Mouse (Mus musculus): ENCODE measurements at regions not wholly inside any gene's neighbourhood (a gene's known extent, or its start where the extent isn't known, plus 50 kb on each side); places are given as distances from the start of the nearest gene placed in this dataset.

- WGBS = 69% methylated on average over 8 of the region's 8 CpGs
- ATAC-seq (replicated peaks; ENCODE audit: low FRiP score) = no peak
- no peak for DNase-seq (ENCODE audit: low spot score)
Measured at GRCm38 (mm10) chr1:45679964-45680709, 114.8 kb upstream of the Wdr75 start.

GRCm38 (mm10) chr1:45700893-45701292 is 94.1 kb upstream of the Wdr75 start:
- ATAC-seq (replicated peaks; ENCODE audit: low FRiP score) = no peak
- Histone ChIP-seq H3K27ac (ENCODE audit: low read depth, low read length) (no peak overlapping the region), H3K9me3 (ENCODE audit: control insufficient read depth, low read length) (no peaks in the 10 kb centered on the region), H3K36me3 (ENCODE audit: control insufficient read depth, insufficient read depth, low read length) (no peaks in the 10 kb centered on the region), H3K9ac (ENCODE audit: low read depth, low read length) (no peak overlapping the region), H3K4me2 (no peak overlapping the region), H3K4me3 (ENCODE audit: low read depth, low read length) (no peak overlapping the region), H3K27me3 (replicated peaks; ENCODE audit: control insufficient read depth, insufficient read depth, low read length) (no peaks in the 10 kb centered on the region), H3K4me1 (replicated peaks; ENCODE audit: control insufficient read depth, insufficient read depth, low read length) (no peaks in the 10 kb centered on the region)
- no peak for DNase-seq (ENCODE audit: low spot score)
- 53% methylated on average over 1 of the region's 1 CpGs for WGBS

More at GRCm38 (mm10) chr1:45679964-45680709, 114.8 kb upstream of the Wdr75 start:
- no peak overlapping the region for H3K27ac ChIP-seq (ENCODE audit: low read depth, low read length)
- H3K36me3 ChIP-seq (ENCODE audit: control insufficient read depth, insufficient read depth, low read length) = no peaks in the 10 kb centered on the region
- H3K9me3 ChIP-seq (ENCODE audit: control insufficient read depth, low read length) = no peaks in the 10 kb centered on the region
- no peaks in the 10 kb centered on the region for H3K27me3 ChIP-seq (replicated peaks; ENCODE audit: control insufficient read depth, insufficient read depth, low read length)
- H3K4me1 ChIP-seq (replicated peaks; ENCODE audit: control insufficient read depth, insufficient read depth, low read length) = no peaks in the 10 kb centered on the region
- no peak overlapping the region for H3K9ac ChIP-seq (ENCODE audit: low read depth, low read length)
- no peak overlapping the region for H3K4me3 ChIP-seq (ENCODE audit: low read depth, low read length)
- no peak overlapping the region for H3K4me2 ChIP-seq

DNA sequence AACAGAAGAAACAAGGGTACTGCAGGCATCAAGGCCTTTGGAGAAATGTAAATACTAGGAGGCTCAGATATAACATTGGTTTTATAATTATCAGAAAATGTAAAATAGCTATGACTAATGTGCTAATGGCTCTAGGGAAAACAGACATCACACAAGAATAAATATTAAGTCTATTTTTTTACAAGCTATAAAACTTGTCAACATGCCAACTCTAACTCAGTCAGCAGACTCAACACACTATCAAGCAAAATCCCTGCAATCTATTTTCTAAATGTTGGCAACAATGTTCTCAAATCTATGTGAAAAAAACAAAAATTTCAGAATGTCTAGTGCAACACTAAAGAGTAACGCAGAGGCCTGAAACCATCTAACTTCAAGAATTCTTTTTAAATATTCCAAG is 93.5 kb upstream of the Wdr75 start:
- Histone ChIP-seq H3K9me3 (ENCODE audit: control insufficient read depth, low read length) (no peaks in the 10 kb centered on the region), H3K27ac (ENCODE audit: low read depth, low read length) (no peak overlapping the region), H3K4me3 (ENCODE audit: low read depth, low read length) (no peak overlapping the region), H3K27me3 (replicated peaks; ENCODE audit: control insufficient read depth, insufficient read depth, low read length) (no peaks in the 10 kb centered on the region), H3K9ac (ENCODE audit: low read depth, low read length) (no peak overlapping the region), H3K36me3 (ENCODE audit: control insufficient read depth, insufficient read depth, low read length) (no peaks in the 10 kb centered on the region), H3K4me1 (replicated peaks; ENCODE audit: control insufficient read depth, insufficient read depth, low read length) (no peaks in the 10 kb centered on the region), H3K4me2 (no peak overlapping the region)
- 91% methylated on average over 1 of the region's 1 CpGs for WGBS
- DNase-seq (ENCODE audit: low spot score) = no peak
- no peak for ATAC-seq (replicated peaks; ENCODE audit: low FRiP score)

DNA sequence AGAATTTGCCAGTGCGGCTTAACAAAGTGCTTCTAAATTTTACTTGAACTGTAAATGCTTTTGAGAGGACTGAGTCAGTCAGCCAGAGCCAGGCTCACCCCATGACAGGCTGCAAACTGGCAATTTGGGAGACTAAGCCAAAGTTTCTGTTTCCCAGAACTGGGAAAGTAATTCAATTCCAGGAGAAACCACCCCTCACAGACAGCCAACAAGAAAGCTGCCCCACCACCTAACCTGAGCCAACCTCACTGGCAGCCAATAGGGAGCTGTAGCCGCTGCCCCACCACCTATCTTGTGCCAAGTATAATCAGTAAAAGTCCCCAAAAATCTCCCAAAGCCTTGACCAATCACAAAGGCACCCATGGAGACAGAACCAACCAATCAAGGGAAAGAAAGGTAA is 71.6 kb upstream of the Wdr75 start:
- no peaks in the 10 kb centered on the region for H3K9me3 ChIP-seq (ENCODE audit: control insufficient read depth, low read length)
- H3K27me3 ChIP-seq (replicated peaks; ENCODE audit: control insufficient read depth, insufficient read depth, low read length) = no peaks in the 10 kb centered on the region
- ATAC-seq (replicated peaks; ENCODE audit: low FRiP score) = no peak
- no peak overlapping the region for H3K4me2 ChIP-seq
- H3K4me3 ChIP-seq (ENCODE audit: low read depth, low read length) = no peak overlapping the region
- H3K9ac ChIP-seq (ENCODE audit: low read depth, low read length) = no peak overlapping the region
- no peak for DNase-seq (ENCODE audit: low spot score)
- 83% methylated on average over 2 of the region's 2 CpGs for WGBS
- no peak overlapping the region for H3K27ac ChIP-seq (ENCODE audit: low read depth, low read length)
- H3K4me1 ChIP-seq (replicated peaks; ENCODE audit: control insufficient read depth, insufficient read depth, low read length) = no peaks in the 10 kb centered on the region
- no peaks in the 10 kb centered on the region for H3K36me3 ChIP-seq (ENCODE audit: control insufficient read depth, insufficient read depth, low read length)

GRCm38 (mm10) chr1:45732958-45733357 is 62.0 kb upstream of the Wdr75 start:
- Histone ChIP-seq H3K4me1 (replicated peaks; ENCODE audit: control insufficient read depth, insufficient read depth, low read length) (no peaks in the 10 kb centered on the region), H3K4me2 (no peak overlapping the region), H3K36me3 (ENCODE audit: control insufficient read depth, insufficient read depth, low read length) (no peaks in the 10 kb centered on the region), H3K4me3 (ENCODE audit: low read depth, low read length) (no peak overlapping the region), H3K9me3 (ENCODE audit: control insufficient read depth, low read length) (no peaks in the 10 kb centered on the region), H3K27me3 (replicated peaks; ENCODE audit: control insufficient read depth, insufficient read depth, low read length) (no peaks in the 10 kb centered on the region), H3K27ac (ENCODE audit: low read depth, low read length) (no peak overlapping the region), H3K9ac (ENCODE audit: low read depth, low read length) (no peak overlapping the region)
- ATAC-seq (replicated peaks; ENCODE audit: low FRiP score) (peak; percentile 49), DNase-seq (ENCODE audit: low spot score) (no peak)
- 89% methylated on average over 3 of the region's 3 CpGs for WGBS

DNA sequence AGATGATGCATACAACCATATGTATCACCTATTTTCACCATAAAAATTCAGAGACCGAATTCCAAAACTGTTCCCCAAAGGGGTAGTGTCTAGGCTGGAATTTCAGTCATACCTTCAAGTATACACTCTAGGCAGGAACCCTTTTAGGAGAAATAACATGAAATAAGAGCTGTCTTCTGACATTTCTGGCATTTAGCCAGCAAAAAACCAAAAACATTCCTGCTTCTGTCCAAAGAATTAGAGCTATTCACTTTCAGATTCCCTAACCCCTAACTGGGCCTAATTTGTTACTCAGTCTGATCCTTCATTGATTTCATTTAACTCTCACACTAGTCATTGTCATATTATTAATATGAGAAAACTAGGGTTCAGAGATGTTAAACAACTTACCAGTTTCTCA is 49.8 kb upstream of the Wdr75 start:
- no peak for DNase-seq (ENCODE audit: low spot score)
- peaks cover 2% of the 10 kb centered on the region; the same call in 1 of the 2 replicates for H3K9me3 ChIP-seq (ENCODE audit: control insufficient read depth, low read length)
- no peak overlapping the region for H3K9ac ChIP-seq (ENCODE audit: low read depth, low read length)
- H3K27me3 ChIP-seq (replicated peaks; ENCODE audit: control insufficient read depth, insufficient read depth, low read length) = no peaks in the 10 kb centered on the region
- 69% methylated on average over 1 of the region's 1 CpGs for WGBS
- H3K36me3 ChIP-seq (ENCODE audit: control insufficient read depth, insufficient read depth, low read length) = no peaks in the 10 kb centered on the region
- no peak for ATAC-seq (replicated peaks; ENCODE audit: low FRiP score)
- H3K4me3 ChIP-seq (ENCODE audit: low read depth, low read length) = no peak overlapping the region
- H3K4me2 ChIP-seq = no peak overlapping the region
- no peak overlapping the region for H3K27ac ChIP-seq (ENCODE audit: low read depth, low read length)
- no peaks in the 10 kb centered on the region for H3K4me1 ChIP-seq (replicated peaks; ENCODE audit: control insufficient read depth, insufficient read depth, low read length)
